8 mouse cellular contexts compared by ENCODE assay signal in the genomic region with DNA sequence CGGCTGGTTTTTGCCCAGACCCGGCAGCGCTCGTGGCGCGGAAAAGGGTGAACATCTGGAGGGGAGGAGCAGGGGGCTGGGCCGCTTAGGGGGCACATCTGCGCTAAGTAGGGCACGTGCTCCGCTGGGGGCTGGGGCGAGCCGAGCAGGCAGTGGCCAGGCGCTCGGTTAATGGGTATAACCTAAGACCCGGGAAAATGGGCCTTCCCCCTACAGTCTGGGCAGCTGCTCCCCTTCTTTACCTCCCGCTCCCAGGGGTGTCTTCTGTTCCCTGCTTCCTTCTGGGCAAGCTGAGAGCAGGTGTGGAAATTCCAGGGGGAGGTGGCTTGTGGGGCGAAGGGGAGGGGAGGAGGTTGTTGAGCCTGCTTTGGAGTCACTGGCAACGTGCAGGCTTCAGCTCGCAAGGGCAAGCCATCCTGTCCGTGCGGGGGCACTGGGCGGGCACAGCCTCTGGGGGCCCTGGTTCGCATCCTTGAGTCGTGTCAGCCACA.
A peak's percentile ranks its signal among the peaks of the same experiment; 100 is the strongest.
DNase-seq lines count a peak whose midpoint lies in the region; ATAC-seq and TF ChIP-seq lines count a peak whose summit lies in the region.

No protein-coding gene starts in this region.

- WGBS in forebrain, embryonic 14.5 days = 4% methylated on average over 24 of the region's 24 CpGs
- WGBS in kidney, adult 2 months = 17% methylated on average over 24 of the region's 24 CpGs
- WGBS in liver, postnatal 0 days (ENCODE audit: insufficient replicate concordance) = 8% methylated on average over 24 of the region's 24 CpGs
- 2% methylated on average over 23 of the region's 24 CpGs for WGBS in neural tube, embryonic 15.5 days

- peak overlapping the region; percentile 96 for H3K9ac ChIP-seq in forebrain, embryonic 14.5 days (ENCODE audit: low read length)
- H3K9ac ChIP-seq in liver, postnatal 0 days (replicated peaks) = peak overlapping the region; percentile 71
- H3K9ac ChIP-seq in neural tube, embryonic 15.5 days (replicated peaks) = peak overlapping the region; percentile 98

- peak overlapping the region; percentile 93 for H3K4me2 ChIP-seq in forebrain, embryonic 14.5 days (ENCODE audit: low read length)
- H3K4me2 ChIP-seq in liver, postnatal 0 days (ENCODE audit: low read depth, low read length) = peak overlapping the region; percentile 92
- H3K4me2 ChIP-seq in neural tube, embryonic 15.5 days = peak overlapping the region; percentile 84

- peaks cover 31% of the 10 kb centered on the region for H3K4me1 ChIP-seq in forebrain, embryonic 14.5 days (ENCODE audit: control insufficient read depth, insufficient read depth, low read length)
- no peaks in the 10 kb centered on the region; the same call in 1 of the 2 replicates for H3K4me1 ChIP-seq in kidney, adult 2 months (ENCODE audit: control insufficient read depth, insufficient read depth, low read length)
- H3K4me1 ChIP-seq in liver, postnatal 0 days (ENCODE audit: insufficient read depth) = peaks cover 28% of the 10 kb centered on the region
- H3K4me1 ChIP-seq in neural tube, embryonic 15.5 days = peaks cover 57% of the 10 kb centered on the region

- H3K9me3 ChIP-seq in forebrain, embryonic 14.5 days (replicated peaks; ENCODE audit: control insufficient read depth, low read length) = no peaks in the 10 kb centered on the region
- H3K9me3 ChIP-seq in liver, postnatal 0 days (ENCODE audit: low read length) = no peaks in the 10 kb centered on the region
- no peaks in the 10 kb centered on the region for H3K9me3 ChIP-seq in neural tube, embryonic 15.5 days (replicated peaks)

- no peak for TF ChIP-seq POLR2A in kidney, adult 2 months (IDR thresholded peaks at IDR 0.05; ENCODE audit: low read depth, low read length)

- H3K36me3 ChIP-seq in forebrain, embryonic 14.5 days (ENCODE audit: control insufficient read depth, insufficient read depth, low read length) = no peaks in the 10 kb centered on the region
- no peaks in the 10 kb centered on the region for H3K36me3 ChIP-seq in kidney, adult 2 months (ENCODE audit: control insufficient read depth, insufficient read depth, low read length)
- H3K36me3 ChIP-seq in liver, postnatal 0 days (replicated peaks; ENCODE audit: insufficient read depth, low read length) = no peaks in the 10 kb centered on the region
- no peaks in the 10 kb centered on the region for H3K36me3 ChIP-seq in neural tube, embryonic 15.5 days

- peak; percentile 11; the same call in 1 of the 2 replicates for ATAC-seq in frontal cortex, adult (ENCODE audit: low TSS enrichment)
- ATAC-seq in forebrain, embryonic 14.5 days = peak; percentile 49
- peak; percentile 54 for ATAC-seq in liver, postnatal 0 days
- ATAC-seq in neural tube, embryonic 15.5 days (ENCODE audit: low FRiP score) = peak; percentile 56

- H3K27me3 ChIP-seq in forebrain, embryonic 14.5 days (replicated peaks; ENCODE audit: control insufficient read depth, insufficient read depth, low read length) = no peaks in the 10 kb centered on the region
- no peaks in the 10 kb centered on the region for H3K27me3 ChIP-seq in kidney, adult 2 months (replicated peaks; ENCODE audit: control insufficient read depth, insufficient read depth, low read length)
- H3K27me3 ChIP-seq in liver, postnatal 0 days (ENCODE audit: insufficient read depth, low read length) = peaks cover 12% of the 10 kb centered on the region; the same call in 1 of the 2 replicates
- no peaks in the 10 kb centered on the region for H3K27me3 ChIP-seq in neural tube, embryonic 15.5 days (replicated peaks)

- peak overlapping the region; percentile 90 for H3K4me3 ChIP-seq in forebrain, embryonic 14.5 days (ENCODE audit: low read depth, low read length)
- peak overlapping the region; percentile 86 for H3K4me3 ChIP-seq in kidney, adult 2 months (ENCODE audit: insufficient read depth, low read depth, low read length)
- H3K4me3 ChIP-seq in liver, postnatal 0 days (ENCODE audit: low read depth, low read length) = peak overlapping the region; percentile 59
- H3K4me3 ChIP-seq in neural tube, embryonic 15.5 days (replicated peaks) = peak overlapping the region; percentile 96

- no peak for TF ChIP-seq EP300 in liver, postnatal 0 days (IDR thresholded peaks at IDR 0.05; ENCODE audit: low read depth)

- TF ChIP-seq CTCF in kidney, adult 2 months (conservative IDR thresholded peaks at IDR 0.05; ENCODE audit: insufficient read depth, insufficient read length, low read depth, low read length) = no peak
- TF ChIP-seq CTCF in liver, postnatal 0 days (IDR thresholded peaks at IDR 0.05; ENCODE audit: low read depth) = no peak

- no peak for DNase-seq in frontal cortex, postnatal 25 days (ENCODE audit: low spot score in 2 of 2)
- DNase-seq in ES-CJ7 (ENCODE audit: low read depth, low spot score) = peak; percentile 28
- peak; percentile 51 for DNase-seq in forebrain, embryonic 14.5 days (ENCODE audit: low spot score)
- peak; percentile 48 for DNase-seq in kidney, adult 2 months
- DNase-seq in liver, postnatal 0 days = peak; percentile 25
- DNase-seq in T-cell, adult 2 months (ENCODE audit: low spot score) = no peak

- peak overlapping the region; percentile 82 for H3K27ac ChIP-seq in forebrain, embryonic 14.5 days (ENCODE audit: low read depth, low read length)
- peak overlapping the region; percentile 76 for H3K27ac ChIP-seq in kidney, adult 2 months (ENCODE audit: insufficient read depth, low read depth, low read length)
- no peak overlapping the region for H3K27ac ChIP-seq in liver, postnatal 0 days (ENCODE audit: low read depth)
- peak overlapping the region; percentile 87 for H3K27ac ChIP-seq in neural tube, embryonic 15.5 days (replicated peaks)

Comparison
In these comparisons a context has a peak if more than half of its experiments do, and no peak if none do; other contexts are left out.
1. DNase-seq: peak in ES-CJ7 (single experiment), forebrain, embryonic 14.5 days (single experiment), kidney, adult 2 months (single experiment) and liver, postnatal 0 days (single experiment); none in frontal cortex, postnatal 25 days (0 of 2) and T-cell, adult 2 months (single experiment).
2. Peak in every context shown above with its lines, with median percentiles within 50 percentile points of each other: ATAC-seq, H3K4me2 ChIP-seq, H3K4me3 ChIP-seq and H3K9ac ChIP-seq.